Mouse (Mus musculus) limb, embryonic 15.5 days (tissue): Measurements from ENCODE around the gene Golgb1. TPM values are rescaled to one million over a fixed set of nuclear protein-coding genes. Genes with fewer than 3 reads are reported as not detected.

Experiments
- ATAC-seq: fragments of 200-750 bp; cut with Nextera tagmentation; 2 replicates; pipeline ENCODE4 v1.8.0; 2017; ENCODE audit warnings: low read depth, moderate TSS enrichment; ENCODE audit not compliant: insufficient number of reproducible peaks, low FRiP score, low TSS enrichment
- H3K27ac ChIP-seq: fragments of 300-500 bp; sonication (generic); 2 replicates; pipeline ENCODE4 v1.5.1; 2015; ENCODE audit warnings: moderate library complexity, mild to moderate bottlenecking, inconsistent platforms
- H3K27me3 ChIP-seq: fragments of 300-500 bp; sonication (generic); 2 replicates; pipeline ENCODE4 v1.6.1; 2015; ENCODE audit warnings: inconsistent platforms
- H3K36me3 ChIP-seq: fragments of 300-500 bp; sonication (generic); 2 replicates; pipeline ENCODE4 v1.6.1; 2015; ENCODE audit warnings: inconsistent platforms
- H3K4me1 ChIP-seq: fragments of 300-500 bp; sonication (generic); 2 replicates; pipeline ENCODE4 v1.6.1; 2015; ENCODE audit warnings: inconsistent platforms
- H3K4me2 ChIP-seq: fragments of 300-500 bp; sonication (generic); 2 replicates; pipeline ENCODE4 v1.6.1; 2015; ENCODE audit warnings: mild to moderate bottlenecking, inconsistent platforms
- H3K4me3 ChIP-seq: fragments of 300-500 bp; sonication (generic); 2 replicates; pipeline ENCODE4 v1.5.1; 2015; ENCODE audit warnings: mild to moderate bottlenecking, inconsistent platforms
- H3K9ac ChIP-seq: fragments of 300-500 bp; sonication (generic); 2 replicates; pipeline ENCODE4 v1.6.1; 2015; ENCODE audit warnings: inconsistent platforms
- H3K9me3 ChIP-seq: fragments of 300-500 bp; sonication (generic); 2 replicates; pipeline ENCODE4 v1.6.1; 2016; ENCODE audit warnings: inconsistent platforms
- WGBS: fragments of 180-500 bp; shearing (Covaris S2); methylation state at CpG from one replicate; pipeline ENCODE4 v1.1.7; 2015; 5-methylcytosine and 5-hydroxymethylcytosine counted together
- polyA plus RNA-seq: library from polyadenylated mRNA; unstranded; fragments of >200 nt; fragmentation: Nextera tagmentation; extraction: Ambion mirVana; gene quantifications from 2 replicates; pipeline ENCODE4 v1.2.1, GENCODE M21; 2015

The Golgb1 gene
- polyA plus RNA-seq, 1 experiment from 2014 or later: 116 TPM

DNA sequence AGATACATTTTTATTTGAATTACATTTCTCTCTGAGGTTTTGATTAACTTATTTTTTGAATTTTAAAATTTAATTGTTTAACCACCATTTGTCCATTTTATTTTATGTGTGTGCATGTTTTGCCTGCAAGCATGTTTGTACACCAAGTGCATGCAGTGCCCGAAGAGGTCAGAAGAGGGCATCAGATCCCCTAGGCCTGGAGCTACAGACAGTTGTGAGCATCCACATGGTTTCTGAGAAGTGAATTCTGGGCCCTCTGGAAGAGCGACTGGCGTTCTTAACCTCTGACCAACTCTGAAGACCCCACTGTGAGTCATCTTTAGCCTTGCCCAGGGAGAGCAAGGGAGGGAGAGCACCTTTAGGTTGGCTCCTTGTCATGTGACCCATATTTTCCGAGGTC lies 9.9 kb downstream of the Golgb1 start:
- peaks cover 36% of the 10 kb centered on the region for H3K36me3 ChIP-seq
- no peak overlapping the region for H3K27ac ChIP-seq
- H3K4me1 ChIP-seq: no peaks in the 10 kb centered on the region
- no peaks in the 10 kb centered on the region for H3K9me3 ChIP-seq
- no peak for ATAC-seq
- no peak overlapping the region for H3K4me2 ChIP-seq
- 82% methylated on average over 4 of the region's 4 CpGs for WGBS
- no peak overlapping the region for H3K9ac ChIP-seq
- H3K27me3 ChIP-seq: no peaks in the 10 kb centered on the region
- H3K4me3 ChIP-seq: no peak overlapping the region

DNA sequence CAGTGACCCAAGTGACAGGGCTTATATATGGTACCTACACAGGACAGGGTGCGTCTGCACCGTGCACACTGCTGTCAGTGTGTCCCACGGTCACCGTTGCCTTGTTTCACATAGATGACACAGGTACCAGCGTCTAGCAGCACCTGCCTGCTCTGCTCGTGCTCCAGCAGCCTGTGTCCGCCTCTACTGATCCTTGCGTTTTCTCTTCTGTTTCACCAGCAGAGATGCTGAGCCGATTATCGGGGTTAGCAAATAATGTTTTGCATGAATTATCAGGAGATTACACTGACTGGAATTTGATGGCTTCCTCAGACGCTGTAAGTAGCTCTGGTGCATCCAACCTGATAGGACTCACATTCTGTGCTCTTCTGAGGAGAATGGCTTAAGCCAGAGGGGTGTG lies 11.0 kb downstream of the Golgb1 start:
- no peak overlapping the region for H3K27ac ChIP-seq
- H3K4me3 ChIP-seq: no peak overlapping the region
- H3K27me3 ChIP-seq: no peaks in the 10 kb centered on the region
- no peak for ATAC-seq
- peaks cover 44% of the 10 kb centered on the region for H3K36me3 ChIP-seq
- no peak overlapping the region for H3K4me2 ChIP-seq
- no peak overlapping the region for H3K9ac ChIP-seq
- 95% methylated on average over 11 of the region's 11 CpGs for WGBS
- H3K9me3 ChIP-seq: no peaks in the 10 kb centered on the region
- H3K4me1 ChIP-seq: no peaks in the 10 kb centered on the region

DNA sequence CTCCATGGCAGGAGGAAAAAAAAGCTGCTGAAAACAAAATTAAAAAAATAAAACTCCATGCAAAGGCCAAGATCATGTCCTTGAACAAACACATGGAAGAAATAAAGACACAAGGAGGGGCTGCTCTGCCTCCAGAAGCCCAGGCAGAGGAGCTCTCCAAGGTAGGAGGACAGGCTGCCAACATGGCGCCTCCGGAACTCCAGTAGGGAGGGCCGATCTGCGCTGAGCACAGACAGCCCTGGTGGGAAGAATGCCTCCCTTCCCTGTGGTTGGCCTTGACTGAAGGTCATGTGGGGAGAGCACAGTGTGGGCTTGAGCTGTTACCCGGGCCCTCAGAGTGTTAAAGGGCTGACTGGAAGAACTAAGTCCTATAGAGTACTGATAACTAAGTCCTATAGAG lies 12.6 kb downstream of the Golgb1 start:
- Histone ChIP-seq H3K27me3 (no peaks in the 10 kb centered on the region), H3K9me3 (no peaks in the 10 kb centered on the region), H3K4me3 (no peak overlapping the region), H3K9ac (no peak overlapping the region), H3K27ac (no peak overlapping the region), H3K4me1 (no peaks in the 10 kb centered on the region), H3K36me3 (peaks cover 60% of the 10 kb centered on the region), H3K4me2 (no peak overlapping the region)
- WGBS: 80% methylated on average over 5 of the region's 5 CpGs
- no peak for ATAC-seq

DNA sequence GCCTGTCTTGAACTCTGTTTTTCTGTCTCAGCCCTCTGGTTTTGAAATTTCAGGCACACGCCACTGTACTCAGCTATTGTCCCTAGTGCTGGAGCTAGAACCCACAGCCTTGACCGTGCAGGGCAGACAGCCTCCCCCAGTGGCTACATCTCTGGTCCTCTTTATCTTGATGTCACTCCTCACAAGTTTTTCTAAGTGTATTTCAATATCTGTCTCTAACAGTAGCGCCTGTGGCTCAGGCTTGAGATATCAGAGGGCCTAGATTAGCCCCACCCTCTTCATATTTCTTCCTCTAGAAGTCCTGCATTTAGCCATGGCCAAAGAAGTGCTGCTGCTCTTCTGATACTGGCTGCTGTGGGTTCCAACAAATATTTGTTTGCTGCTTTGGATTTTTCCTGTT lies 15.6 kb downstream of the Golgb1 start:
- Histone ChIP-seq H3K9me3 (no peaks in the 10 kb centered on the region), H3K4me1 (no peaks in the 10 kb centered on the region), H3K4me3 (no peak overlapping the region), H3K27me3 (no peaks in the 10 kb centered on the region), H3K36me3 (peaks cover 88% of the 10 kb centered on the region), H3K27ac (no peak overlapping the region), H3K4me2 (no peak overlapping the region), H3K9ac (no peak overlapping the region)
- no peak for ATAC-seq
- WGBS: 93% methylated on average over 3 of the region's 3 CpGs

DNA sequence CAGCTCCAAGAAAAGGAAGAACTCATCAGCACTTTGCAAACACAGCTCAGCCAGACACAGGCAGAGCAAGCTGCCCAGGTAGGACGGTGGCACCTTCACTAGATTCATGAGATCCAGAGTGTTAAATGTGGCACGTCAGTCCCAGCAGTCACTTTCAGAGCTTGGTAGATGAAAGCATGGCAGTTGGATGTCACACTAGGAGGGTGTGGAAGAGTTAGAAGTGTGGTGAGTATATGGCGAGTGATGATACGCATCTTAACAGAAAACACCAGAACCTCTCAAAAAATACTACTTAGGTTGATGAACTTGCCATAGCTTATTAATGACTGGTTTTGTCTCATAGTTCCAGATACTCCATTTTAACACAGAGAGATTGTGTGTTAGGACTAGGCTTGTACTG lies 16.5 kb downstream of the Golgb1 start:
- Histone ChIP-seq H3K4me2 (no peak overlapping the region), H3K36me3 (peaks cover 87% of the 10 kb centered on the region)

DNA sequence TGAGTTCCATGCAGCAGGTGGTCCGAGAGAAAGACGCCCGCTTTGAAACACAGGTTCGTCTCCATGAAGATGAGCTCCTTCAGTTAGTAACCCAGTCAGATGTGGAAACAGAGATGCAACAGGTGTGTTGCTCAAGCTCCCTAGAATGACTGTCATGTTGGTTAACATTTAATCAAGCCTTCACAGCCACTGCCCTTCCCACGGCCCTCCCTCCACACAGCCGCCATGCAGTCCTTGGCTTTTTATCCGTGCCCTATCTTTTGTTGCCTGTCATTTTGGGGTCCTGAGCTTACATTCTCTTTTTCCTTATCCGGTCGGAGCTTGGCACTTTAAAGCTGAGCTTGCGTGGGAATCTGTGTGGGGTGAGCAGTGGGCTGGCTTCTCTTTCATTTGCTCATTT lies 18.4 kb downstream of the Golgb1 start:
- no peak overlapping the region for H3K4me2 ChIP-seq
- no peak overlapping the region for H3K9ac ChIP-seq
- H3K9me3 ChIP-seq: no peaks in the 10 kb centered on the region
- no peaks in the 10 kb centered on the region for H3K27me3 ChIP-seq
- ATAC-seq: no peak
- no peak overlapping the region for H3K4me3 ChIP-seq
- WGBS: 91% methylated on average over 10 of the region's 10 CpGs
- peaks cover 86% of the 10 kb centered on the region for H3K36me3 ChIP-seq
- no peaks in the 10 kb centered on the region for H3K4me1 ChIP-seq
- H3K27ac ChIP-seq: no peak overlapping the region

More for the DNA sequence above, 16.5 kb downstream of the Golgb1 start:
- H3K9ac ChIP-seq: no peak overlapping the region
- no peaks in the 10 kb centered on the region for H3K27me3 ChIP-seq
- H3K27ac ChIP-seq: no peak overlapping the region
- WGBS: 89% methylated on average over 4 of the region's 4 CpGs
- no peaks in the 10 kb centered on the region for H3K9me3 ChIP-seq
- no peak for ATAC-seq
- no peaks in the 10 kb centered on the region for H3K4me1 ChIP-seq
- no peak overlapping the region for H3K4me3 ChIP-seq

DNA sequence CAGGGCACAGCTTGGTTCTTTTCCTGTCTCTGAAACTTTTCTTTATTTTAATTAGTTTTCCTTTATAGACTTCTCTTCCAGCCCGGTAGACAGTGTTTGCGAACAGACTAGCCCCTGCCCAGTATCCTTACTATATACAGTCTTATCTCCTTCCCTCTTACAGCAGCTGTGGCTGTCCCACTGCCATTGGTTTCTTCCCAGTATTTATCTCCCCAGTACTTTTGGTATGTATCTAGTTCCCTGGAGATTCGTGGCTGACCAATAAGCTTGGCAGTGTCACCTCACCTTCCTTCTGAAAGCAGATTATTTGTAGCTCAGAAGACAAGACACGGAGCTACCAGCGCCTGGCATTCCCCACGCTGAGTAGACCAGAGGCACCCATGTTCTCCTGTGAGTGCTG lies 21.8 kb downstream of the Golgb1 start:
- Histone ChIP-seq H3K9me3 (no peaks in the 10 kb centered on the region), H3K36me3 (peaks cover 87% of the 10 kb centered on the region), H3K4me3 (no peak overlapping the region), H3K9ac (no peak overlapping the region), H3K27me3 (no peaks in the 10 kb centered on the region), H3K4me2 (no peak overlapping the region), H3K27ac (no peak overlapping the region), H3K4me1 (no peaks in the 10 kb centered on the region)
- 92% methylated on average over 6 of the region's 6 CpGs for WGBS
- no peak for ATAC-seq

DNA sequence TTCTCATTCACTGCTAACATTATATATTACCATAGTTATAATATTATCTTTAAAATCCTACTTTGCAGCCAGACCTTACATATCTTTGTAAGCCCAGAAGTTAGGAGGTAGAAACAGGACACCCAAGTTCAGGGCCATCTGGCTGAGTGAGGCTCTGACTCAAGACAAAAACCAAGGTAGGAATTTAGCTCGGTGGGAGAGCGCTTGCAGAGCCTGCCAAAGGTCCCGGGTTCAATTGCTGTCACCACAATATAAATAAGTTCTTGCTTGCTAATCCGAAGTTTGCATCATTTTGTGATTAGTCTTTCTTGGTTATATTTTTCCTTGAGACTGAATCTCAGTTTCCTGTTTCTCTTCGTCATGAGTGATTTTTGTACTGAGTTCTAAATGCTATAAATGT lies 28.2 kb downstream of the Golgb1 start:
- H3K4me1 ChIP-seq: no peaks in the 10 kb centered on the region
- no peak overlapping the region for H3K4me2 ChIP-seq
- H3K9me3 ChIP-seq: no peaks in the 10 kb centered on the region
- H3K27ac ChIP-seq: no peak overlapping the region
- H3K4me3 ChIP-seq: no peak overlapping the region
- WGBS: 87% methylated on average over 5 of the region's 5 CpGs
- H3K9ac ChIP-seq: no peak overlapping the region
- H3K36me3 ChIP-seq: peaks cover 70% of the 10 kb centered on the region
- ATAC-seq: no peak
- H3K27me3 ChIP-seq: no peaks in the 10 kb centered on the region

DNA sequence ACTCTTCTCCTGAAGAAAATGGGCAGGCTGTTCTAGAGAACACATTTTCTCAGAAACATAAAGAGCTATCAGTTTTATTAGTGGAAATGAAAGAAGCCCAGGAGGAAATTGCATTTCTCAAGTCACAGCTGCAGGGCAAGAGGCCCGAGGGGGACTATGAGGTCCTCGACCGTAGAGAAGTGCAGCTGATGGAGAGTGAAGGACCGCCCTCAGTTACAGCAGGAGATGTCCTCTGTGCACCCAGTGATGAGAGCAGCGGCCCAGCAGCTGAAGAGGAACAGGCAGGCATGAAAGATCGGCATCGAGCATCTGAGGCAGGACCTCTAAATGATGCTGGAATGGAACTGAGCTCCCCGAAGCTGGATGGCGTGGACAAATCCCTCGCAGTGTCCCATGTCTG lies 37.0 kb downstream of the Golgb1 start:
- 78% methylated on average over 10 of the region's 10 CpGs for WGBS
- Histone ChIP-seq H3K36me3 (peaks cover 70% of the 10 kb centered on the region), H3K9ac (no peak overlapping the region), H3K4me1 (no peaks in the 10 kb centered on the region), H3K4me3 (no peak overlapping the region), H3K27ac (no peak overlapping the region), H3K4me2 (no peak overlapping the region), H3K27me3 (no peaks in the 10 kb centered on the region), H3K9me3 (no peaks in the 10 kb centered on the region)
- no peak for ATAC-seq

DNA sequence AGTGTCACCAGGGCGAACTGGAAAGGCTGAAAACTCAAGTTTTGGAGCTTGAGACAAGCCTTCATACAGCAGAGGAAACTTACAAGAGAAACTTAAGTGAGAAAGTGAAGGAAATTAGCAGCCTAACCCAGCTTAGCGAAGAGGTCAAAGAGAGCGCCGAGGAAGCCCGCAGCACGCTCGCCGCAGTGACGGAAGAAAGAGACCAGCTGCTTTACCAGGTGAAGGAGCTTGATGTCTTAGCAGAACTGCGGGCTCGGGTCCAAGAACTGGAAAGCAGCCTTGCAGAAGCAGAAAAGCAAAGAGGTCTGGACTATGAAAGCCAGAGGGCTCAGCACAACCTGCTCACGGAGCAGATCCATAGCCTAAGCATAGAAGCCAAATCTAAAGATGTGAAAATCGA lies 37.4 kb downstream of the Golgb1 start:
- ATAC-seq: no peak
- 87% methylated on average over 13 of the region's 13 CpGs for WGBS
- Histone ChIP-seq H3K4me1 (no peaks in the 10 kb centered on the region), H3K27ac (no peak overlapping the region), H3K9ac (no peak overlapping the region), H3K36me3 (peaks cover 70% of the 10 kb centered on the region), H3K9me3 (no peaks in the 10 kb centered on the region), H3K27me3 (no peaks in the 10 kb centered on the region), H3K4me3 (no peak overlapping the region), H3K4me2 (no peak overlapping the region)

DNA sequence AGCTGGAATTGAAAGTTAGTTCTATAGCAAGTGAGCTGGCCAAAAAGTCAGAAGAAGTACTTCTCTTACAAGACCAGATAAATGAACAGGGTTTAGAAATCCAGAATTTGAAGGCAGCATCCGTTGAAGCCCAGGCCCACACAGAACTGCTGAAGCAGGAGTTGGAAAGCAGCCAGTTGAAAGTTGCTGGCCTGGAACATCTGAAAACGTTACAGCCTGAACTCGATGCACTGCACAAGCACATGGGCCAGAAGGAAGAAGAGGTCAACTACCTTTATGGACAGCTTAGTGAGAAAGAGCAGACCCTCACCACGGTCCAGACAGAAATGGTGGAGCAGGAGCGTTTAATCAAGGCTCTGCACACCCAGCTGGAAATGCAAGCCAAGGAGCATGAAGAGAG lies 39.3 kb downstream of the Golgb1 start:
- no peaks in the 10 kb centered on the region for H3K4me1 ChIP-seq
- ATAC-seq: no peak
- no peak overlapping the region for H3K4me2 ChIP-seq
- no peaks in the 10 kb centered on the region for H3K9me3 ChIP-seq
- no peak overlapping the region for H3K9ac ChIP-seq
- H3K4me3 ChIP-seq: no peak overlapping the region
- peaks cover 76% of the 10 kb centered on the region for H3K36me3 ChIP-seq
- no peak overlapping the region for H3K27ac ChIP-seq
- no peaks in the 10 kb centered on the region for H3K27me3 ChIP-seq
- 76% methylated on average over 5 of the region's 5 CpGs for WGBS

DNA sequence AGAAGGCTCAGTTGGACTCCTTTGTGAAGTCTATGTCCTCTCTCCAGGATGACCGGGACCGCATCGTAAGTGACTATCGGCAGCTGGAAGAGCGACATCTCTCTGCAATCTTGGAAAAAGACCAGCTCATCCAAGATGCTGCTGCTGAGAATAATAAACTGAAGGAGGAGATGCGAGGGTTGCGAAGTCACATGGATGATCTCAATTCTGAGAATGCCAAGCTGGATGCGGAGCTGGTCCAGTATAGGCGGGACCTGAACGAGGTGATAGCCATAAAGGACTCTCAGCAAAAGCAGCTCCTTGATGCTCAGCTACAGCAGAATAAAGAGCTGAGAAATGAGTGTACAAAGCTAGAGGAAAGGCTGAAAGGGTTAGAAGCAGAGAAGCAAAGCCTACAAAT lies 43.6 kb downstream of the Golgb1 start:
- H3K4me1 ChIP-seq: no peaks in the 10 kb centered on the region
- H3K9me3 ChIP-seq: no peaks in the 10 kb centered on the region
- no peak overlapping the region for H3K27ac ChIP-seq
- no peak overlapping the region for H3K9ac ChIP-seq
- H3K36me3 ChIP-seq: peaks cover 91% of the 10 kb centered on the region
- H3K4me2 ChIP-seq: no peak overlapping the region
- WGBS: 97% methylated on average over 10 of the region's 10 CpGs
- no peak for ATAC-seq
- no peak overlapping the region for H3K4me3 ChIP-seq
- no peaks in the 10 kb centered on the region for H3K27me3 ChIP-seq

DNA sequence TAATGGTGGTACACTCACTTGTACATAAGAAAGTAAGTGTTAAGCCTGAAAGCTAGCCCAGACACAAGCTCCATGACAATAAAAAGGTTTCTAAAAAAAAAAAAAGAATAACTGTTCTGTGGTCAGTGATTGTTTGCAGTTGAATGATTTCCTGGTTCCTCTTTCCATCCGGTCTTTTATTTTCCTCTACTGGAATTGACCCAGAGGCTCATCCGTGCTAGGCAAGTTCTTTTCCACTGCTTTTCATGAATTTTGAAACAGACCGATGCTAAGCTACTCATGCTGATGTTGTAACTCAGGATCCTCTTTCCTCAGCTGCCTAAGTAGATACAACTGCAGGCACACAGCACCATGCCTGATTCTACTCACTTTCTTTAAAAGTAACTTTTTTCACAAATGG lies 45.5 kb downstream of the Golgb1 start:
- Histone ChIP-seq H3K4me1 (no peaks in the 10 kb centered on the region), H3K36me3 (peaks cover 87% of the 10 kb centered on the region), H3K27ac (no peak overlapping the region), H3K4me3 (no peak overlapping the region), H3K27me3 (no peaks in the 10 kb centered on the region), H3K9ac (no peak overlapping the region), H3K9me3 (no peaks in the 10 kb centered on the region), H3K4me2 (no peak overlapping the region)
- ATAC-seq: no peak
- 78% methylated on average over 3 of the region's 3 CpGs for WGBS
